ENCODE assay signal across 8 mouse cellular contexts in the genomic region with DNA sequence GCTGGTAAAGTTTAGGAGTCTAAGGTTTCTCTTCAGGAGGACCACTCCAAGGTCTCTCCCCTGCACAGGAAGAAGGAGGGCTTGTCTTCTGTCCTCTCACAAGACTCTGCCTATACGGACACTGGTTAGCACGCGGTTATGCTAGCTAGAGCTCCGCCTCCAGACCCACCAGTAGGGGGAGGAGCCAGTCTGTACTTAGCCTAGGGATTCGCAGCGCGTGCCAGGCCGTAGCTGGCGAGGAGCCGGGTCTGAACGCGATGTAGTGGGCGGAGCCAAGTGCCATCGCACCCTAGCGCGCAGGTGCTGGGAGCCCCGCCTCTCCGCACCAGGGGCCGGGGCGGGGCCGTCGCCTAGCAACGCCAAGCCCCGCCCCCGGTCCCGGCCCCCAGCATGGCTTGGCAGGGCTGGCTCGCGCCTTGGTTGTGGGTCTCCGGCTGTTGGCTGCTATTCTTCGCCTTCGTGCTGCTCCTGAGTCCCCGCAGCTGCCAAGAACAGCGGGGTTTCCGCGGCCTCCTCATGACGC. TPM values are rescaled to one million over a fixed set of nuclear protein-coding genes. Genes with fewer than 3 reads are reported as not detected.
DNase-seq lines count a peak whose midpoint lies in the region; ATAC-seq lines count a peak whose summit lies in the region.

No protein-coding gene starts in this region.

- no peaks in the 10 kb centered on the region for H3K27me3 ChIP-seq in hindbrain, embryonic 14.5 days (ENCODE audit: control insufficient read depth, insufficient read depth, low read length)

- peak overlapping the region; percentile 43 for H3K4me3 ChIP-seq in hindbrain, embryonic 14.5 days (replicated peaks; ENCODE audit: low read length)

- H3K9me3 ChIP-seq in hindbrain, embryonic 14.5 days (ENCODE audit: control insufficient read depth, low read length) = no peaks in the 10 kb centered on the region

- ATAC-seq in hindbrain, embryonic 14.5 days (ENCODE audit: low FRiP score) = peak; percentile 95

- H3K9ac ChIP-seq in hindbrain, embryonic 14.5 days = peak overlapping the region; percentile 58

- 0% methylated on average over 33 of the region's 36 CpGs for WGBS in hindbrain, embryonic 14.5 days

- peaks cover 13% of the 10 kb centered on the region for H3K4me1 ChIP-seq in hindbrain, embryonic 14.5 days (replicated peaks; ENCODE audit: control insufficient read depth, insufficient read depth, low read length)

- peak overlapping the region; percentile 85 for H3K4me2 ChIP-seq in hindbrain, embryonic 14.5 days (replicated peaks)

- peak overlapping the region; percentile 80 for H3K27ac ChIP-seq in hindbrain, embryonic 14.5 days

- DNase-seq in R1 (ENCODE audit: low read depth, low spot score) = peak; percentile 97
- DNase-seq in cerebellum, postnatal 25 days = peak; percentile 97
- DNase-seq in frontal cortex, postnatal 25 days (ENCODE audit: low spot score in 2 of 2) = peak; percentile 89 to 91
- peak; percentile 97 for DNase-seq in hindbrain, embryonic 14.5 days (ENCODE audit: low spot score)
- DNase-seq in layer of hippocampus, postnatal 36 days = peak; percentile 96 to 97
- peak; percentile 97 for DNase-seq in lung, postnatal 36 days
- peak; percentile 98 for DNase-seq in retina, postnatal 1 day
- peak; percentile 91 to 93 for DNase-seq in urinary bladder, adult 18-20 months (ENCODE audit: low spot score in 2 of 2)

- H3K36me3 ChIP-seq in hindbrain, embryonic 14.5 days (replicated peaks; ENCODE audit: control insufficient read depth, insufficient read depth) = peaks cover 7% of the 10 kb centered on the region; the same call in 1 of the 2 replicates

RNA-seq across cellular contexts. Expression of gene Tmbim1, which starts 26.9 kb away (rescaled TPM):
- 8.0 TPM in 2 replicates for polyA plus RNA-seq in hindbrain, embryonic 14.5 days (2014; fragmentation: Nextera tagmentation; extraction: Ambion mirVana)
- 10 to 100 TPM; 25.1 to 25.4 TPM for total RNA-seq in layer of hippocampus, postnatal 36 days (2021)

RNA-seq across cellular contexts. Expression of gene Catip, which starts 29.6 kb away (rescaled TPM):
- polyA plus RNA-seq in hindbrain, embryonic 14.5 days (2014; fragmentation: Nextera tagmentation; extraction: Ambion mirVana) = 1.2 and 1.7 TPM in 2 replicates
- total RNA-seq in layer of hippocampus, postnatal 36 days (2021) = 1 to 10 TPM; 1.0 to 1.2 TPM

RNA-seq across cellular contexts. Expression of gene Slc11a1, which starts 42.7 kb away (rescaled TPM):
- polyA plus RNA-seq in hindbrain, embryonic 14.5 days (2014; fragmentation: Nextera tagmentation; extraction: Ambion mirVana) = 2.7 and 2.9 TPM in 2 replicates
- total RNA-seq in layer of hippocampus, postnatal 36 days (2021) = 1 to 10 TPM; 2.6 to 3.6 TPM

RNA-seq across cellular contexts. Expression of gene Pnkd, which starts 47.6 kb away (rescaled TPM):
- 146 and 149 TPM in 2 replicates for polyA plus RNA-seq in hindbrain, embryonic 14.5 days (2014; fragmentation: Nextera tagmentation; extraction: Ambion mirVana)
- 100 to 1,000 TPM; 168 to 188 TPM for total RNA-seq in layer of hippocampus, postnatal 36 days (2021)

RNA-seq across cellular contexts. Expression of gene Aamp, which starts 47.8 kb away (rescaled TPM):
- 188 and 201 TPM in 2 replicates for polyA plus RNA-seq in hindbrain, embryonic 14.5 days (2014; fragmentation: Nextera tagmentation; extraction: Ambion mirVana)
- 100 to 1,000 TPM; 148 to 159 TPM for total RNA-seq in layer of hippocampus, postnatal 36 days (2021)

Comparison
In these comparisons a context has a peak if more than half of its experiments do, and no peak if none do; other contexts are left out.
1. Peak in every context shown above with its lines: DNase-seq, ATAC-seq, H3K4me3 ChIP-seq and H3K27ac ChIP-seq.